Mouse (Mus musculus) CH12.LX (cell line): Measurements from ENCODE around the gene Ddx6.

Experiments used
- CTCF ChIP-seq, 2 experiments: IDR thresholded peaks in 1 of 2; conservative IDR thresholded peaks in 1 of 2; 2 replicates each; pipeline ENCODE4 v1.5.1; 2011 to 2012; ENCODE audit warnings: low read depth in 2 of 2, low read length in 2 of 2, improper control_type of control experiment in 1 of 2, inconsistent platforms in 1 of 2, mild to moderate bottlenecking in 1 of 2, moderate library complexity in 1 of 2
- E2F4 ChIP-seq: IDR thresholded peaks from 2 replicates; pipeline ENCODE4 v1.6.1; 2011; ENCODE audit warnings: low read depth, low read length, improper control_type of control experiment; ENCODE audit not compliant: insufficient replicate concordance
- EP300 ChIP-seq: IDR thresholded peaks from 2 replicates; pipeline ENCODE4 v1.6.1; 2011; ENCODE audit warnings: low read length, improper control_type of control experiment
- MAZ ChIP-seq: IDR thresholded peaks from 2 replicates; pipeline ENCODE4 v1.6.1; 2012; ENCODE audit warnings: low read depth, mild to moderate bottlenecking, inconsistent platforms, low read length, improper control_type of control experiment, moderate library complexity
- MYC ChIP-seq: IDR thresholded peaks from 2 replicates; pipeline ENCODE4 v1.6.1; 2011; ENCODE audit warnings: low read depth, mild to moderate bottlenecking, improper control_type of control experiment, low read length
- POLR2A ChIP-seq: IDR thresholded peaks from 2 replicates; pipeline ENCODE4 v1.6.1; 2011; ENCODE audit warnings: low read depth, mild to moderate bottlenecking, improper control_type of control experiment, low read length

GRCm38 (mm10) chr9:44561597-44561996 lies 43.1 kb upstream of the Ddx6 start, which contains the start of gene Cxcr5:
- no peak for TF ChIP-seq E2F4
- no peak for TF ChIP-seq CTCF (conservative IDR thresholded peaks at IDR 0.05 in 1 of 2, IDR thresholded peaks at IDR 0.05 in 1 of 2; ENCODE audit: low read depth in 2 of 2, low read length in 2 of 2)
- TF ChIP-seq EP300: no peak
- TF ChIP-seq MAZ: no peak
- TF ChIP-seq POLR2A: no peak
- TF ChIP-seq MYC: no peak
